Mouse (Mus musculus): Measurements from ENCODE around the gene Epb41. TPM values are rescaled to one million over a fixed set of nuclear protein-coding genes. Genes with fewer than 3 reads are reported as not detected.

The Epb41 gene
- total and polyA plus RNA-seq, 3 experiments: 58.7 to 256 (median 128) TPM

GRCm38 (mm10) chr4:131916425-131916824 is 158.7 kb downstream of the Epb41 start:
- WGBS: 14% methylated on average over 15 of the region's 15 CpGs
- TF ChIP-seq CTCF (IDR thresholded peaks at IDR 0.05): 0 out of 2 replicates have a peak, but pooled peaks have one; percentile 100
- 0 out of 2 replicates have a peak, but pooled peaks have one; percentile 61 for TF ChIP-seq EP300 (IDR thresholded peaks at IDR 0.05; ENCODE audit: insufficient read depth, low read depth, low read length)
- no peak for TF ChIP-seq POLR2A (IDR thresholded peaks at IDR 0.05; ENCODE audit: insufficient read depth, low read depth, low read length)
- peak overlapping the region; percentile 10; the same call in 1 of the 2 replicates for H3K9ac ChIP-seq (ENCODE audit: low read depth, low read length)
- H3K27ac ChIP-seq: no peak overlapping the region
- DNase-seq: peak; percentile 77 to 88
- no peaks in the 10 kb centered on the region for H3K79me2 ChIP-seq (replicated peaks; ENCODE audit: control insufficient read depth, insufficient read depth, low read length)
- H3K36me3 ChIP-seq (ENCODE audit: control insufficient read depth, insufficient read depth, low read length): no peaks in the 10 kb centered on the region
- H3K4me1 ChIP-seq (ENCODE audit: control insufficient read depth, insufficient read depth, low read length): peaks cover 12% of the 10 kb centered on the region
- H3K27me3 ChIP-seq (ENCODE audit: control insufficient read depth, insufficient read depth, low read length): no peaks in the 10 kb centered on the region
- H3K4me3 ChIP-seq: no peak overlapping the region
- intact Hi-C loops (cut with DNase I): loop anchor here (2.0 to 5.0 kb wide), 2 partner anchors 51 to 162 kb away; no protein-coding TSS in a partner anchor

DNA sequence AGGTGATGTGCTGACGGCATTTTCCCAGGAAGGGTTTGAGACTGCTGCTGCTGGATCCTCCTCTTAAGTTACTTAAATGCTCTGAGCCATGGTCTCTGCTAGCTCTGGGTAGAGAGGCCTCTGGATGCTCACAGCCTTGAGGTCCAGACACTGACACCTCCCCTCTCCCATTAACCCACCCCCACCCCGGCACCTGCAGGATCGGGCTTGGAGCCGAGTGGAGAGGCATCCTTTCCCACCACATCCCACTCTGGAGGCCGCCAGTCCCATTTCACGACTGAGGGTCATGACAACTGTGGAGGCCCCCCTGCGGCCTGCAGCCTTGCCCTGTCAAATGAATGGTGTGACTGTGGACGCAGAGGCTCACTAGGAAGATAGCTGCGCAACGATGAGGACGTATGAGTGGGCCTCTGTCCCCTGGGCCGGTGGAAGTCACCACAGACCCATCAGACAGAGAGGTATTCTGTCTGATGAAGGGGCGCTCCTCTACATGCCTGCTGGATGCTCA is 159.2 kb downstream of the Epb41 start:
- peaks cover 14% of the 10 kb centered on the region for H3K4me1 ChIP-seq (ENCODE audit: control insufficient read depth, insufficient read depth, low read length)
- no peaks in the 10 kb centered on the region for H3K79me2 ChIP-seq (replicated peaks; ENCODE audit: control insufficient read depth, insufficient read depth, low read length)
- intact Hi-C loops (cut with DNase I): loop anchor here (2.0 to 5.0 kb wide), 3 partner anchors 41 to 163 kb away; no protein-coding TSS in a partner anchor
- no peak overlapping the region for H3K9ac ChIP-seq (ENCODE audit: low read depth, low read length)
- H3K4me3 ChIP-seq: no peak overlapping the region
- WGBS: 54% methylated on average over 13 of the region's 13 CpGs
- H3K36me3 ChIP-seq (ENCODE audit: control insufficient read depth, insufficient read depth, low read length): no peaks in the 10 kb centered on the region
- TF ChIP-seq EP300 (IDR thresholded peaks at IDR 0.05; ENCODE audit: insufficient read depth, low read depth, low read length) (no peak), CTCF (IDR thresholded peaks at IDR 0.05) (no peak), POLR2A (IDR thresholded peaks at IDR 0.05; ENCODE audit: insufficient read depth, low read depth, low read length) (no peak)
- H3K27ac ChIP-seq: no peak overlapping the region
- no peak for DNase-seq
- H3K27me3 ChIP-seq (ENCODE audit: control insufficient read depth, insufficient read depth, low read length): no peaks in the 10 kb centered on the region

DNA sequence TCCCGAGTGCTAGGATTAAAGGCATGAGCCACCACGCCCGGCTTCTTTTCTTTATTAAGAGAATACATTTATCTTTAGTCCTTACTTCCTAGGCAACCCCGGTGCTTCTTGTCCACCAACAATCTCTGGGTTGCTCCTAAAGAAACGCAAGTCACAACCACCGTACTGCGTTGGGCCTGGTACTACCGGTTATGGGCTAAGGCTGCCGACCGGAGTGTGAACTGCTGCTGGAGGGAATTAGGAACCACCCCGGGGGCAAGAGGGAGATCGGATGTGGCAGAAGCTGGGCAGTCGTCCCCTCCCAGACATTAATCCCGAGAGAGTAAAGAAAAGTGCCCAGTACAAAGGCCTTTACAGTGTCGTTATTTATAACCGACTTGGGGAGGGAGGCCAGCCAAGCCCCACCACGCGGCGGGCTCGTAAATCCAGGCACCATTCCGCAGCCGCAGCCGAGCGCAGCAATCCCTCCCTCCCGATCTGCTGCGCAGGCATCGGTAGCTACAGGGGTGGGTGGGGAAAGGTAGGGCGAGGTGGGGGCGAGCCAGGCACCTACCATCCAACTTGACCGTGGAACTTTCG is 160.1 kb downstream of the Epb41 start:
- intact Hi-C loops (cut with DNase I): loop anchor here (2.0 to 5.0 kb wide), 2 partner anchors 40 to 52 kb away; no protein-coding TSS in a partner anchor
- no peak for DNase-seq
- no peaks in the 10 kb centered on the region for H3K27me3 ChIP-seq (ENCODE audit: control insufficient read depth, insufficient read depth, low read length)
- H3K4me1 ChIP-seq (ENCODE audit: control insufficient read depth, insufficient read depth, low read length): peaks cover 19% of the 10 kb centered on the region
- H3K4me3 ChIP-seq: no peak overlapping the region
- no peaks in the 10 kb centered on the region for H3K36me3 ChIP-seq (ENCODE audit: control insufficient read depth, insufficient read depth, low read length)
- TF ChIP-seq EP300 (IDR thresholded peaks at IDR 0.05; ENCODE audit: insufficient read depth, low read depth, low read length) (no peak), CTCF (IDR thresholded peaks at IDR 0.05) (no peak)
- WGBS: 14% methylated on average over 31 of the region's 31 CpGs
- H3K79me2 ChIP-seq (replicated peaks; ENCODE audit: control insufficient read depth, insufficient read depth, low read length): no peaks in the 10 kb centered on the region
- H3K9ac ChIP-seq (ENCODE audit: low read depth, low read length): peak overlapping the region; percentile 42
- H3K27ac ChIP-seq: no peak overlapping the region

DNA sequence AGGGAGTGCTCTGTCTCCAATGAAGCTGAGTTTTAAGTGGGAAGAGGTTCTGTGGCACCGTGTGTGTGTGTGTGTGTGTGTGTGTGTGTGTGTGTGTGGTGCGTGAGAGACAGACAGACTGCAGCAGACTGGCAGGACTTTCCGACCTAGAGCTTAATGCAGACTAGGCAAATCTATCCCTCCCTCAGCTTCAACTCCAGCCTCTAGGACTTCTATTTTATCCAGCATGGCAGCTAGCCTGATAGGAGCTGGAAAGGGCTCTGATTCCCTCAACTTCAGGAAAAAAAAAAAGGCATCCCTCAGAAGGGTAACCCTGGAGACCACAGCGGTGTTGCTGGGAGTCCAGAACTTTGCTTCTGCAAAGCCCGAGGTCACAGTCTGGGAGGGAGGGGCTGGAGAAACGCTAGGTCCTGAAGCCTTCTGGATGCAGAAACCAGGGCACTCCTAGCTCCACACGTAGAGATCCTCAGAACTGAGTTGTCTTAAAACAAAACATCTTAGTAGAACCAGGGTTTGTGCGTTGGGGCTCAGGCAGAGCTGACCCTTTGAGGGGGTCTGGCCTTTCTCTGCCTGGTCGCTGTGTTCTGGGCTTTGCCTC is 161.0 kb downstream of the Epb41 start:
- TF ChIP-seq POLR2A (IDR thresholded peaks at IDR 0.05; ENCODE audit: insufficient read depth, low read depth, low read length) (no peak), CTCF (IDR thresholded peaks at IDR 0.05) (no peak), EP300 (IDR thresholded peaks at IDR 0.05; ENCODE audit: insufficient read depth, low read depth, low read length) (no peak)
- Histone ChIP-seq H3K27ac (no peak overlapping the region), H3K4me1 (ENCODE audit: control insufficient read depth, insufficient read depth, low read length) (peaks cover 14% of the 10 kb centered on the region), H3K9ac (ENCODE audit: low read depth, low read length) (no peak overlapping the region), H3K36me3 (ENCODE audit: control insufficient read depth, insufficient read depth, low read length) (no peaks in the 10 kb centered on the region), H3K4me3 (no peak overlapping the region), H3K27me3 (ENCODE audit: control insufficient read depth, insufficient read depth, low read length) (no peaks in the 10 kb centered on the region), H3K79me2 (replicated peaks; ENCODE audit: control insufficient read depth, insufficient read depth, low read length) (no peaks in the 10 kb centered on the region)
- no peak for DNase-seq
- WGBS: 60% methylated on average over 9 of the region's 9 CpGs
- intact Hi-C loops (cut with DNase I): loop anchor here (2.0 kb wide), 1 partner anchor 39 kb away; no protein-coding TSS in a partner anchor

DNA sequence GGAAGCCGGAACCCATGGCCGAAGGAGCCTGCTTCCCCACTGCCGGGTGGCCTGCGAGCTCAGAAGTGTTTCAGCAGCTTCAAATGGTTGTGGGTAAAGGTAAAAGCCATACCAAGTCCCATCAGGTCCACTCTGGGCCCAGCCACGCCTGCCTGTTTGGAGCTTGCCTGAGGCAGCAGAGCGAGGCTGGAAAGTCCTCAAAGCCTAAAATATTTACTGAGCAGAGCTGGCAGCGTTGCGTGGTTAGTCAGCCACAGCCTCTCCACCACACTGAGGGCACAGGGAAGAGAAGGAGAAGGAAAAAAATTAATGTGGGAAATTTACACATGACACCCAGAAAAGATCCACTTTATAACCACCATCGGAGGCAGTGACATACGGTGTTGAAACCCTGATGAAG is 161.6 kb downstream of the Epb41 start:
- no peak overlapping the region for H3K27ac ChIP-seq
- intact Hi-C loops (cut with DNase I): no loop called here
- peaks cover 11% of the 10 kb centered on the region for H3K4me1 ChIP-seq (ENCODE audit: control insufficient read depth, insufficient read depth, low read length)
- no peak overlapping the region for H3K9ac ChIP-seq (ENCODE audit: low read depth, low read length)
- no peak overlapping the region for H3K4me3 ChIP-seq
- DNase-seq: no peak
- H3K27me3 ChIP-seq (ENCODE audit: control insufficient read depth, insufficient read depth, low read length): no peaks in the 10 kb centered on the region
- WGBS: 74% methylated on average over 10 of the region's 10 CpGs
- H3K79me2 ChIP-seq (replicated peaks; ENCODE audit: control insufficient read depth, insufficient read depth, low read length): no peaks in the 10 kb centered on the region
- H3K36me3 ChIP-seq (ENCODE audit: control insufficient read depth, insufficient read depth, low read length): no peaks in the 10 kb centered on the region
- no peak for TF ChIP-seq EP300 (IDR thresholded peaks at IDR 0.05; ENCODE audit: insufficient read depth, low read depth, low read length)
- TF ChIP-seq CTCF (IDR thresholded peaks at IDR 0.05): no peak
- no peak for TF ChIP-seq POLR2A (IDR thresholded peaks at IDR 0.05; ENCODE audit: insufficient read depth, low read depth, low read length)

DNA sequence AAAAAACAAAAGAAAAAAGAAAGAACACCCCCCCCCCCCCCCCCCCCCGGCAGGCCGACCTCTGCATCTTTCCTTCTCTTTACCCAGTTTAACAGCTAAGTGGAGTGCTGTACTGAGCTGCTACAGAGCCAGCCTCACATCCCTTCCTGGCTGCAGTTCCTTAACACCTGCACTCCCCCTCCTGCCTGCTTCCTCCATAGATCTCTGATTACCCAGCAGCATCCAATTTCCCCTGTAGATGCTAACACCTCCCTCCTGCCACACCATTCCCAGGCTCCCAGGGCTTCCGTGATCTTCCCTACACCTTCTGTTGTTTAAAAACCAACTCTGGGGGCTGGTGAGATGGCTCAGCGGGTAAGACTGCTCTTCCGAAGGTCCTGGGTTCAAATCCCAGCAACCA is 163.6 kb downstream of the Epb41 start:
- intact Hi-C loops (cut with DNase I): no loop called here
- Histone ChIP-seq H3K79me2 (replicated peaks; ENCODE audit: control insufficient read depth, insufficient read depth, low read length) (no peaks in the 10 kb centered on the region), H3K27ac (no peak overlapping the region), H3K4me1 (ENCODE audit: control insufficient read depth, insufficient read depth, low read length) (peaks cover 9% of the 10 kb centered on the region), H3K4me3 (no peak overlapping the region), H3K27me3 (ENCODE audit: control insufficient read depth, insufficient read depth, low read length) (no peaks in the 10 kb centered on the region), H3K36me3 (ENCODE audit: control insufficient read depth, insufficient read depth, low read length) (no peaks in the 10 kb centered on the region), H3K9ac (ENCODE audit: low read depth, low read length) (no peak overlapping the region)
- WGBS: 65% methylated on average over 4 of the region's 5 CpGs
- no peak for DNase-seq
- TF ChIP-seq CTCF (IDR thresholded peaks at IDR 0.05): no peak
- TF ChIP-seq POLR2A (IDR thresholded peaks at IDR 0.05; ENCODE audit: insufficient read depth, low read depth, low read length): no peak
- no peak for TF ChIP-seq EP300 (IDR thresholded peaks at IDR 0.05; ENCODE audit: insufficient read depth, low read depth, low read length)

All from heart, adult 2 months (tissue).